Mouse (Mus musculus) C2C12 (cell line): ENCODE results near the gene Pkd1.

Experiments
- CTCF ChIP-seq: IDR thresholded peaks from one replicate; pipeline ENCODE4 v1.5.1; 2011; ENCODE audit not compliant: control insufficient read depth, insufficient read depth, insufficient read length
- FOSL1 ChIP-seq: IDR thresholded peaks from one replicate; pipeline ENCODE4 v1.8.0; 2011; ENCODE audit warnings: mild to moderate bottlenecking, low read length; ENCODE audit not compliant: poor library complexity, insufficient read depth, severe bottlenecking

- TF ChIP-seq CTCF (no peak), FOSL1 (no peak)
Observed at GRCm38 (mm10) chr17:24549618-24550415, at the start of gene Pkd1.
